10 mouse cellular contexts compared by ENCODE assay signal in genomic region chr12:111514231-111514792, GRCm38 (mm10). TPM values are rescaled to one million over a fixed set of nuclear protein-coding genes. Genes with fewer than 3 reads are reported as not detected.
DNase-seq lines count a peak whose midpoint lies in the region; ATAC-seq and TF ChIP-seq lines count a peak whose summit lies in the region.
"Had no signal": no experiment of that assay in that cellular context is flagged by ENCODE, and none has a peak within 500 bp of the region (broad histone marks: within the 10 kb centered on the region; RNA-seq: fewer than 3 reads in every experiment).

No protein-coding gene starts in this region.

- H3K4me1 ChIP-seq in lung, adult 2 months (ENCODE audit: control insufficient read depth, insufficient read depth, low read length) = peaks cover 3% of the 10 kb centered on the region
- H3K4me1 ChIP-seq: forebrain, embryonic 12.5 days had no signal

- 36% methylated on average over 7 of the region's 7 CpGs for WGBS in lung, adult 2 months

- TF ChIP-seq POLR2A in lung, adult 2 months (IDR thresholded peaks at IDR 0.05; ENCODE audit: borderline replicate concordance, extremely low read depth, low read depth, low read length) = no peak

- TF ChIP-seq CTCF in lung, adult 2 months (IDR thresholded peaks at IDR 0.05; ENCODE audit: insufficient read depth, low read length) = no peak

- peak overlapping the region; percentile 11 for H3K4me3 ChIP-seq in lung, adult 2 months (replicated peaks; ENCODE audit: extremely low read depth, low read depth, low read length)
- H3K4me3 ChIP-seq: forebrain, embryonic 12.5 days had no signal

- no peak for DNase-seq in lung, adult 2 months
- DNase-seq in lung, postnatal 14 days = no peak
- peak; percentile 79 for DNase-seq in adrenal gland, postnatal 14 days
- DNase-seq in kidney, adult 18-20 months = peak; percentile 75
- DNase-seq in thymus, adult 18-20 months = no peak
- DNase-seq in spleen, postnatal 10 days (ENCODE audit: low spot score in 2 of 2) = no peak
- DNase-seq: thymus, adult 2 months had no signal

- peak; percentile 11; the same call in 1 of the 2 replicates for ATAC-seq in megakaryocyte, adult 5-6 weeks (ENCODE audit: poor library complexity, severe bottlenecking)

RNA-seq across cellular contexts. Expression of gene Eif5, which starts 23.5 kb away (rescaled TPM):
- polyA plus RNA-seq in lung, adult 2 months (2012; rRNA removed) = 48.5 and 68.3 TPM in 2 replicates
- total RNA-seq in adrenal gland, postnatal 14 days (2021) = 334 and 370 TPM in 2 replicates
- total RNA-seq in megakaryocyte, adult 5-6 weeks (2015) = 255 and 299 TPM in 2 replicates
- total RNA-seq in megakaryocyte, adult 5-6 weeks (2017) = 203 and 252 TPM in 2 replicates

RNA-seq across cellular contexts. Expression of gene Gm266, which starts 28.7 kb away (rescaled TPM):
- 0.12 and 0.31 TPM in 2 replicates for polyA plus RNA-seq in lung, adult 2 months (2012; rRNA removed)
- 0.60 TPM in 1 of 2 replicates, not detected in the other for total RNA-seq in adrenal gland, postnatal 14 days (2021)
- total RNA-seq in megakaryocyte, adult 5-6 weeks (2015) = not detected in 2 replicates
- not detected in 2 replicates for total RNA-seq in megakaryocyte, adult 5-6 weeks (2017)
- polyA plus RNA-seq: G1E had no signal

Comparison
In these comparisons a context has a peak if more than half of its experiments do, and no peak if none do; other contexts are left out.
1. DNase-seq: peak in adrenal gland, postnatal 14 days (single experiment) and kidney, adult 18-20 months (single experiment); none in lung, adult 2 months (single experiment), lung, postnatal 14 days (single experiment), thymus, adult 18-20 months (0 of 2) and spleen, postnatal 10 days (0 of 2).